Comparison of ENCODE assay signal across 8 mouse cellular contexts in genomic region chr12:105336094-105336420, GRCm38 (mm10). TPM values are rescaled to one million over a fixed set of nuclear protein-coding genes. Genes with fewer than 3 reads are reported as not detected.
DNase-seq lines count a peak whose midpoint lies in the region; ATAC-seq and TF ChIP-seq lines count a peak whose summit lies in the region.

No protein-coding gene starts in this region.

- H3K36me3 ChIP-seq in heart, embryonic 11.5 days (ENCODE audit: control insufficient read depth, insufficient read depth, low read length) = no peaks in the 10 kb centered on the region
- no peaks in the 10 kb centered on the region for H3K36me3 ChIP-seq in ES-Bruce4 (ENCODE audit: control insufficient read depth, insufficient read depth, low read length, poor library complexity, severe bottlenecking)
- no peaks in the 10 kb centered on the region for H3K36me3 ChIP-seq in forebrain, embryonic 15.5 days
- no peaks in the 10 kb centered on the region for H3K36me3 ChIP-seq in liver, embryonic 16.5 days (ENCODE audit: control insufficient read depth, insufficient read depth)

- peak overlapping the region; percentile 98 for H3K4me2 ChIP-seq in heart, embryonic 11.5 days
- peak overlapping the region; percentile 91 for H3K4me2 ChIP-seq in forebrain, embryonic 15.5 days (replicated peaks)
- H3K4me2 ChIP-seq in liver, embryonic 16.5 days (ENCODE audit: low read depth, low read length) = peak overlapping the region; percentile 54; the same call in 1 of the 2 replicates

- H3K9ac ChIP-seq in heart, embryonic 11.5 days (ENCODE audit: low read depth, low read length) = no peak overlapping the region
- H3K9ac ChIP-seq in ES-Bruce4 (ENCODE audit: low read depth, poor library complexity, severe bottlenecking) = peak overlapping the region; percentile 67
- H3K9ac ChIP-seq in forebrain, embryonic 15.5 days (replicated peaks) = peak overlapping the region; percentile 54
- H3K9ac ChIP-seq in liver, embryonic 16.5 days (ENCODE audit: low read depth, low read length) = no peak overlapping the region

- H3K4me3 ChIP-seq in heart, embryonic 11.5 days (ENCODE audit: low read depth, low read length) = peak overlapping the region; percentile 48
- H3K4me3 ChIP-seq in ES-Bruce4 (ENCODE audit: low read depth, low read length) = peak overlapping the region; percentile 75
- peak overlapping the region; percentile 68 for H3K4me3 ChIP-seq in forebrain, embryonic 15.5 days
- H3K4me3 ChIP-seq in liver, embryonic 16.5 days (ENCODE audit: low read depth, low read length) = no peak overlapping the region

- 13% methylated on average over 8 of the region's 8 CpGs for WGBS in heart, embryonic 11.5 days (ENCODE audit: insufficient replicate concordance)
- WGBS in forebrain, embryonic 15.5 days = 16% methylated on average over 8 of the region's 8 CpGs
- 14% methylated on average over 8 of the region's 8 CpGs for WGBS in liver, embryonic 16.5 days (ENCODE audit: insufficient replicate concordance)

- peaks cover 6% of the 10 kb centered on the region; the same call in 1 of the 2 replicates for H3K4me1 ChIP-seq in heart, embryonic 11.5 days (ENCODE audit: control insufficient read depth, insufficient read depth, low read length)
- peaks cover 4% of the 10 kb centered on the region for H3K4me1 ChIP-seq in ES-Bruce4 (ENCODE audit: control insufficient read depth, insufficient read depth, low read length)
- H3K4me1 ChIP-seq in forebrain, embryonic 15.5 days = peaks cover 17% of the 10 kb centered on the region
- no peaks in the 10 kb centered on the region for H3K4me1 ChIP-seq in liver, embryonic 16.5 days (ENCODE audit: control insufficient read depth, low read depth, low read length)

- no peak overlapping the region for H3K27ac ChIP-seq in heart, embryonic 11.5 days (ENCODE audit: low read depth, low read length)
- no peak overlapping the region for H3K27ac ChIP-seq in ES-Bruce4 (ENCODE audit: insufficient read depth, low read length)
- peak overlapping the region; percentile 65 for H3K27ac ChIP-seq in forebrain, embryonic 15.5 days (replicated peaks)
- H3K27ac ChIP-seq in liver, embryonic 16.5 days (ENCODE audit: low read length) = no peak overlapping the region

- no peak for TF ChIP-seq EP300 in ES-Bruce4 (IDR thresholded peaks at IDR 0.05; ENCODE audit: insufficient read depth, low read depth, low read length)

- no peak for DNase-seq in heart, adult 11 months
- no peak for DNase-seq in urinary bladder, adult 18-20 months (ENCODE audit: low spot score in 2 of 2)
- no peak for DNase-seq in ovary, postnatal 36 days (ENCODE audit: low spot score)

- TF ChIP-seq CTCF in ES-Bruce4 (IDR thresholded peaks at IDR 0.05; ENCODE audit: low read depth, low read length) = no peak

- no peak for TF ChIP-seq POLR2A in ES-Bruce4 (IDR thresholded peaks at IDR 0.05; ENCODE audit: insufficient read depth, low read length)

- peaks cover 60% of the 10 kb centered on the region for H3K27me3 ChIP-seq in heart, embryonic 11.5 days (ENCODE audit: control insufficient read depth, insufficient read depth, low read length)
- H3K27me3 ChIP-seq in ES-Bruce4 (ENCODE audit: control insufficient read depth, insufficient read depth, low read length, poor library complexity, severe bottlenecking) = no peaks in the 10 kb centered on the region
- 0 out of 2 replicates have a peak, but pooled peaks cover 7% of the 10 kb centered on the region for H3K27me3 ChIP-seq in forebrain, embryonic 15.5 days
- peaks cover 30% of the 10 kb centered on the region for H3K27me3 ChIP-seq in liver, embryonic 16.5 days (ENCODE audit: control insufficient read depth, insufficient read depth, low read depth, low read length)

- ATAC-seq in heart, embryonic 11.5 days (replicated peaks; ENCODE audit: insufficient number of reproducible peaks, low FRiP score, low TSS enrichment) = no peak
- ATAC-seq in forebrain, embryonic 15.5 days (replicated peaks) = no peak
- no peak for ATAC-seq in liver, embryonic 16.5 days (ENCODE audit: low read depth)
- no peak for ATAC-seq in erythroblast, adult 5-6 weeks (replicated peaks; ENCODE audit: low FRiP score, poor library complexity, severe bottlenecking)

- H3K9me3 ChIP-seq in heart, embryonic 11.5 days (replicated peaks; ENCODE audit: control insufficient read depth, low read length) = no peaks in the 10 kb centered on the region
- no peaks in the 10 kb centered on the region for H3K9me3 ChIP-seq in ES-Bruce4 (replicated peaks; ENCODE audit: control insufficient read depth, insufficient read depth, low read length, poor library complexity, severe bottlenecking)
- H3K9me3 ChIP-seq in forebrain, embryonic 15.5 days = no peaks in the 10 kb centered on the region
- no peaks in the 10 kb centered on the region for H3K9me3 ChIP-seq in liver, embryonic 16.5 days (replicated peaks; ENCODE audit: control insufficient read depth, low read length)

RNA-seq across cellular contexts. Expression of gene Tunar, which starts 2.4 kb away (rescaled TPM):
- polyA plus RNA-seq in heart, embryonic 11.5 days (2014; fragmentation: Nextera tagmentation; extraction: Ambion mirVana) = 0.14 TPM in 1 of 2 replicates, not detected in the other
- 1.5 and 1.8 TPM in 2 replicates for polyA plus RNA-seq in ES-Bruce4 (2011; ENCODE audit: insufficient read depth, insufficient read length, low read depth, missing spikeins)
- 5.0 and 5.4 TPM in 2 replicates for polyA plus RNA-seq in forebrain, embryonic 15.5 days (2015; fragmentation: Nextera tagmentation; extraction: Ambion mirVana)
- polyA plus RNA-seq in liver, embryonic 16.5 days (2015; fragmentation: Nextera tagmentation; extraction: Ambion mirVana) = not detected in 2 replicates
- not detected in 2 replicates for total RNA-seq in erythroblast, adult 5-6 weeks (2015; ENCODE audit: low replicate concordance)
- not detected in 2 replicates for total RNA-seq in erythroblast, adult 5-6 weeks (2017; ENCODE audit: low replicate concordance)

Comparison
In these comparisons a context has a peak if more than half of its experiments do, and no peak if none do; other contexts are left out.
1. H3K9ac ChIP-seq: peak in ES-Bruce4 (single experiment) and forebrain, embryonic 15.5 days (single experiment); none in heart, embryonic 11.5 days (single experiment) and liver, embryonic 16.5 days (single experiment).
2. Peak in every context shown above with its lines, with median percentiles within 50 percentile points of each other: H3K4me2 ChIP-seq.